Mouse (Mus musculus) forebrain, embryonic 14.5 days (tissue): ENCODE measurements around the gene Supt4a. TPM values are rescaled to one million over a fixed set of nuclear protein-coding genes. Genes with fewer than 3 reads are reported as not detected.

Source experiments
- ATAC-seq: fragments of 200-750 bp; cut with Nextera tagmentation; 2 replicates; pipeline ENCODE4 v1.8.0; 2017; ENCODE audit warnings: mild to moderate bottlenecking, moderate library complexity
- DNase-seq: peaks from one replicate; pipeline ENCODE4 v3.0.0-alpha.2; 2015; ENCODE audit warnings: low spot score
- H3K27ac ChIP-seq: fragments of 300-500 bp; sonication (generic); 2 replicates; pipeline ENCODE4 v1.5.1; 2014; ENCODE audit warnings: low read depth, mild to moderate bottlenecking, control low read depth, low read length, moderate library complexity
- H3K27me3 ChIP-seq: fragments of 300-500 bp; sonication (generic); replicated peaks from 2 replicates; pipeline ENCODE4 v1.6.1; 2014; ENCODE audit warnings: low read length, control low read depth, mixed read lengths; ENCODE audit not compliant: control insufficient read depth, insufficient read depth
- H3K36me3 ChIP-seq: fragments of 300-500 bp; sonication (generic); 2 replicates; pipeline ENCODE4 v1.6.1; 2014; ENCODE audit warnings: low read length, control low read depth; ENCODE audit not compliant: control insufficient read depth, insufficient read depth
- H3K4me1 ChIP-seq: fragments of 300-500 bp; sonication (generic); 2 replicates; pipeline ENCODE4 v1.6.1; 2014; ENCODE audit warnings: antibody characterized with exemption, low read length, control low read depth; ENCODE audit not compliant: control insufficient read depth, insufficient read depth
- H3K4me2 ChIP-seq: fragments of 300-500 bp; sonication (generic); 2 replicates; pipeline ENCODE4 v1.6.1; 2014; ENCODE audit warnings: mild to moderate bottlenecking, control low read depth, low read length
- H3K4me3 ChIP-seq: fragments of 300-500 bp; sonication (generic); 2 replicates; pipeline ENCODE4 v1.5.1; 2014; ENCODE audit warnings: low read depth, low read length, control low read depth
- H3K9ac ChIP-seq: fragments of 300-500 bp; sonication (generic); 2 replicates; pipeline ENCODE4 v1.6.1; 2014; ENCODE audit warnings: mild to moderate bottlenecking, low read length, control low read depth, moderate library complexity
- H3K9me3 ChIP-seq: fragments of 300-500 bp; sonication (generic); replicated peaks from 2 replicates; pipeline ENCODE4 v1.6.1; 2016; ENCODE audit warnings: low read length, control low read depth, mixed read lengths; ENCODE audit not compliant: control insufficient read depth
- WGBS: fragments of 180-500 bp; shearing (Covaris S2); extraction: QIAGEN DNeasy Blood & Tissue Kit; methylation state at CpG from one replicate; pipeline ENCODE4 v1.1.7; 2014; 5-methylcytosine and 5-hydroxymethylcytosine counted together
- polyA plus RNA-seq: library from polyadenylated mRNA; unstranded; fragments of >200 nt; fragmentation: Nextera tagmentation; extraction: Ambion mirVana; gene quantifications from 2 replicates; pipeline ENCODE4 v1.2.1, GENCODE M21; 2014

The Supt4a gene
- polyA plus RNA-seq, 1 experiment from 2014 or later = 203 TPM

DNA sequence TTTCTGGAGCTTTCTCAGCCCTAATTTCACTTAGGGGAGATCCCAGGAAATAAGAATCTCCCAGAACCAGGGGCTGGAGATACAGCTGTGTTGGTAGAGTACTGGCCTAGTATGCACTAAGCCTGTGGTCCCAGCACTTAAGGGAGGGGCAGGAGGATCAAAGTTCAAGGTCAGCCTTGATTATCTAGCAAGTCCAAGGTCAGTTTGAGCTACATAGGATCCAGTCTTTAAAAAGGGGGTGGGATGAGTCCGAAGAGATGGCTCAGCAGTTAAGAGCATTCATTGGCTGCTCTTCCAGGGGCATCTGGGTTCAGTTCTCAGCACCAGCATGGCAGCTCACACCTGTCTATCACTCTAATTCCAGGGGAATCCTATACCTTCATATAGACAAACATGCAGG is 15.0 kb downstream of the Supt4a start:
- no peak for ATAC-seq
- no peaks in the 10 kb centered on the region for H3K4me1 ChIP-seq
- no peak overlapping the region for H3K27ac ChIP-seq
- H3K9me3 ChIP-seq = no peaks in the 10 kb centered on the region
- H3K4me3 ChIP-seq = no peak overlapping the region
- no peak overlapping the region for H3K4me2 ChIP-seq
- no peaks in the 10 kb centered on the region for H3K36me3 ChIP-seq
- DNase-seq = no peak
- H3K27me3 ChIP-seq = no peaks in the 10 kb centered on the region
- WGBS = 95% methylated on average over 1 of the region's 1 CpGs
- H3K9ac ChIP-seq = no peak overlapping the region

DNA sequence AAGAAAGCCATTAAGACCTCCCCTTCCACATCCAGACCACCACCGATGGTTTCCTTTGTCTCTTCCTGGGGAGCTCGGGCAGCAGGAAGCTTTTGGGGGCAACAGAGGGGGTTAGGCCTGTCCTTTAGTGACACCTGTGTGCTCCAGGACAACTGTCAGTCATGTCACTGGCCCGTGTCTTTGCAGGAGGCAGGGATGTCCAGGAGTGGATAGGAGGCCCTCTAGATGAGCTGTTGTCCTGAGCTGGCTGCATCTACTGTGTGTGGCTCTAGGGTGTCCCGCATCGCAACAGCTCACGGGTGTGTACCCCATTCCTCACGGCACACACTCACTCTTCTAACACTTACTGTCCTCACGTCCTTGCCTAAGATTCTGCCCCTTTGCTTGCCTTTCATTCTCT is 15.9 kb downstream of the Supt4a start:
- no peak for ATAC-seq
- WGBS = 83% methylated on average over 8 of the region's 8 CpGs

DNA sequence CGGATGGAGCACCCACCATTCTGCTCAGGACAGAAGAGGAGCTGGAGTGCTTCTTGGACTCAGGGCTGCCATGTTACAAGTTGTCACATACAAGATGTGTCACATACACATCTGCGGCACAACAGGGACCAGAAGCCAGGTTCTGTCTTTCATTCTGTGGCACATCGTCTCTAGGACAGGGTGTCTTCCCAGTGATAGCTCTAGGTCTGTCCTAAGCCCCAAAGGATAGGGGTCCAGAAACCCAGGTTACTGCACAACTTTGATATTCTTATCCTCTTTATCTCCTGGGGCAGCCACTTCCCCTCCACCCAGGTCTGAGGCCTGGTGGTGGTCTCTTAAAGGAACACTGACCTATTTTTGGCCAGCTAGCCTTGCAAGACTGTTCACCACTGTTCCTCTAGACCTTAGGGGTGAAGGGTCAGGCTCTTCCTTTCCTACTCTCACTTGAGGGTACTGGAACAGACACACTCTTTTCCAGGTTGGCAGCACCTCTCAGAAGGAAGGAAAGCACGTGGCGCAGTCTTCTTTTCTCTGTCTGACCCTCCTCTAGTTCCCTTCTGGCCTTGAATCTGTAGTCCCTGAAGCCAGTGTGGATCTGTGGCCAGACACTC is 16.6 kb downstream of the Supt4a start:
- Histone ChIP-seq H3K27ac (no peak overlapping the region), H3K4me3 (no peak overlapping the region), H3K27me3 (no peaks in the 10 kb centered on the region), H3K9ac (no peak overlapping the region), H3K4me1 (no peaks in the 10 kb centered on the region), H3K9me3 (no peaks in the 10 kb centered on the region), H3K4me2 (no peak overlapping the region), H3K36me3 (no peaks in the 10 kb centered on the region)
- DNase-seq (no peak), ATAC-seq (no peak)
- 88% methylated on average over 5 of the region's 5 CpGs for WGBS

More for the DNA sequence above, 15.9 kb downstream of the Supt4a start:
- H3K4me2 ChIP-seq = no peak overlapping the region
- H3K9me3 ChIP-seq = no peaks in the 10 kb centered on the region
- no peaks in the 10 kb centered on the region for H3K4me1 ChIP-seq
- no peak overlapping the region for H3K4me3 ChIP-seq
- H3K36me3 ChIP-seq = no peaks in the 10 kb centered on the region
- H3K27ac ChIP-seq = no peak overlapping the region
- H3K27me3 ChIP-seq = no peaks in the 10 kb centered on the region
- no peak for DNase-seq
- H3K9ac ChIP-seq = no peak overlapping the region

GRCm38 (mm10) chr11:87754603-87755002 is 17.3 kb downstream of the Supt4a start:
- no peaks in the 10 kb centered on the region for H3K27me3 ChIP-seq

GRCm38 (mm10) chr11:87755360-87756017 is 18.1 kb downstream of the Supt4a start:
- Histone ChIP-seq H3K4me3 (no peak overlapping the region), H3K9ac (no peak overlapping the region), H3K9me3 (no peaks in the 10 kb centered on the region), H3K36me3 (no peaks in the 10 kb centered on the region), H3K4me1 (no peaks in the 10 kb centered on the region; the same call in 1 of the 2 replicates), H3K27ac (no peak overlapping the region), H3K27me3 (no peaks in the 10 kb centered on the region), H3K4me2 (no peak overlapping the region)
- DNase-seq (no peak), ATAC-seq (no peak)
- 83% methylated on average over 17 of the region's 17 CpGs for WGBS

More at GRCm38 (mm10) chr11:87754603-87755002, 17.3 kb downstream of the Supt4a start:
- H3K4me3 ChIP-seq = no peak overlapping the region
- H3K9ac ChIP-seq = no peak overlapping the region
- no peaks in the 10 kb centered on the region for H3K36me3 ChIP-seq
- no peak overlapping the region for H3K27ac ChIP-seq
- no peak overlapping the region for H3K4me2 ChIP-seq
- no peaks in the 10 kb centered on the region for H3K4me1 ChIP-seq
- ATAC-seq = no peak
- H3K9me3 ChIP-seq = no peaks in the 10 kb centered on the region
- WGBS = 72% methylated on average over 5 of the region's 5 CpGs
- no peak for DNase-seq

DNA sequence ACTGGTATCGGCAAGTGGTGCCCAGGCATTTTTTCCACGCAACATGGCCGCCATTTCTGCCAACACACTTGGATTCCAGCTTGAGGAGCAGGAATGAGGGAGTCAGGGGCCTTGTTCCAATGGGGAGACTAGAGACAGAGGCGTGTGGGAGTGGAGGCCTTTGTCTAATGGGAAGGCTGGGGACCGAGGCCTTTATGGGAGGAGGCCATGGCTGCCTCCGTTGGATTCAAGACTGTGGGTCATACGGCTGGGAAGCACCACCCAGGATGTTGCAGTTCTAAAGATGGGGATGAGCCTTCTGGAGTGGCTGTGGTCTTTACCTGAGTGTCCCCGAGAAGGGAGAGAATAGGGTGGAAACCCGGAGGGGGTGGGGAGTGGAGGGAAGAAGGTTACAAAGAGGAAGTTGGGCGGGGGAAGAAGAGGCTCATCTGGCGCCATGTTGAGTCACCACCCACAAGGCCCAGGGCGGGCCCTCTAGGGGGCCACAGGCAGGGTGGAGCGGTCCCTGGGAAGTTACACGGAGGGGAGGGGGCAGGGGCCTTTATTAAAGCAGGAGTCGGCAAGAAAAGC is 19.0 kb downstream of the Supt4a start:
- Histone ChIP-seq H3K9ac (no peak overlapping the region), H3K27ac (no peak overlapping the region), H3K36me3 (no peaks in the 10 kb centered on the region), H3K4me3 (no peak overlapping the region), H3K4me1 (peaks cover 3% of the 10 kb centered on the region; the same call in 1 of the 2 replicates), H3K9me3 (no peaks in the 10 kb centered on the region), H3K4me2 (no peak overlapping the region), H3K27me3 (peaks cover 5% of the 10 kb centered on the region; the same call in 1 of the 2 replicates)
- DNase-seq = no peak
- 88% methylated on average over 15 of the region's 15 CpGs for WGBS
- no peak for ATAC-seq

DNA sequence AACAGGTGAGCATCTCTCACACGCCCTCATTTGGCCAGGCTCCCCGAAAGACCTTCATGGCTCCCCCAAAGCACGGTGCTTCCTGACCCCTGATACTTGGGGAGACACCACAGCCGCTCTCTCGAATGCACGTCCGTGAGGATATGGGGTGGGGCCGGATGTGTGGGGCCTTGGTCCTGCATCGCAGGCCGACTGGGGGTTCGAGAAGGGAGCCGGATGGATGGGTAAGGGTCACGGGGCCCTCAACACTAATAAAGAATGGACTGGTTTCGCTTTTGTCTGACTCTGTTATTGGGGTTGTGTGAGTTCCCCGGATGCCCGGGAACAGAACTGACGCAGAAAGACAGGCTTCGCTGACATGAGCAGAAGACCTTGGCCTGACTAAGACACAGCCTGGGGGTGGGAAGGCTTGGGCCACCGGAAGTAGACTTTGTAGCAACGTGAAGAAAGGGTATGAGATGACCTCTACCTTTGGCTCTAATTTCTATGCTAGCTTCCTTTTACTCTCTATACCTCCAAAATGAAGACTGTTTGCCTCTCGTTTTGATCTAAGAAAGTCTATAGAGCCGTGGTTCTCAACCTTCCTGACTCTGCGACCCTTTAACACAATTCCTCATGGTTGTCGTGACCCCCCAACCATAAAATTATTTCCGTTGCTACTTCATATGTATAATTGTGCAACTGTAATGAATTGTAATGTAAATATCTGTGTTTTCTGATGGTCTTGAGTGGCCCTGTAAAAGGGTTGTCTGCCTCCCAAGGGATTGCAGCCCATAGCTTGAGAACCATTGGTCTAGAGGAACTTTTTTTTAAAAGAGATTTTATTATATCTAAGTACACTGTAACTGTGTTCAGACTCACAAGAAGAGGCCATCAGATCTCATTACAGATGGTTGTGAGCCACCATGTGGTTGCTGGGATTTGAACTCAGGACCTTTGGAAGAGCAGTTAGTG is 19.9 kb downstream of the Supt4a start:
- DNase-seq = no peak
- 90% methylated on average over 25 of the region's 25 CpGs for WGBS

DNA sequence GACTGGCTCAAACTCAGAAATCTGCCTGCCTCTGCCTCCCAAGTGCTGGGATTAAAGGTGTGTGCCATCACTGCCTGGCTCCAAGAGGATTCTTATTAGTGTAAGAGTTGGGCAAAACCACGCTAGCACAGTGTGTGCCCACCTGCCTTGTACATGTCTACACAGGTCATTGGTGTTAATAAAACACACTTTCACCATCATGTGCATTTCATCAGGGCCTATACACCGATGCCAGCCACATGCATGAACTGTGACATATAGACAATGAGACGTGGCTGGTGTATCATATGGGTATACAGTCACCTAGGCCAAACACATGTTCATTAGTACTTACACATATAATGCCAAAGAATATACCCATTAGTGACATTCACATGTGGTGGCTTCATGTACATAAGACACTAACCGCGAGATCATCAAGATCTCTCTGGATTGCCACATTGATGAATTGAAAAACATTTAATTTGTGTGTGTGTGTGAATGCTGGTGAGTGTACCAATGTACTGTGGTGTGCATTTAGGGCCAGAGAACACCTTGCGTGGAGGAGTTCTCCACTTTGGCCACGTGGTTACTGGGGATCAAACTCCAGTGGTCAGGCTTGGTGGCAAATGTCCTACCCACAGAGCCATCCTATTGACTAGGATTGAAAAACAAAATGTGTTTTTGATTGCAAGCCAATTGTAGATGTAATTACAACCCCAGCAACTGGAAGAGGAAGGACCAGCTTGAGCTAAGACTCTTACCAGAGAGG is 21.0 kb downstream of the Supt4a start:
- no peak overlapping the region for H3K4me3 ChIP-seq
- no peaks in the 10 kb centered on the region for H3K36me3 ChIP-seq
- DNase-seq (no peak), ATAC-seq (no peak)
- H3K27me3 ChIP-seq = peaks cover 9% of the 10 kb centered on the region; the same call in 1 of the 2 replicates
- H3K9me3 ChIP-seq = no peaks in the 10 kb centered on the region
- no peak overlapping the region for H3K4me2 ChIP-seq
- H3K4me1 ChIP-seq = peaks cover 18% of the 10 kb centered on the region
- no peak overlapping the region for H3K27ac ChIP-seq
- H3K9ac ChIP-seq = no peak overlapping the region
- 78% methylated on average over 7 of the region's 7 CpGs for WGBS

More for the DNA sequence above, 19.9 kb downstream of the Supt4a start:
- H3K36me3 ChIP-seq = no peaks in the 10 kb centered on the region
- H3K9me3 ChIP-seq = no peaks in the 10 kb centered on the region
- no peak for ATAC-seq
- H3K4me3 ChIP-seq = no peak overlapping the region
- peaks cover 8% of the 10 kb centered on the region for H3K4me1 ChIP-seq
- no peak overlapping the region for H3K27ac ChIP-seq
- H3K9ac ChIP-seq = no peak overlapping the region
- no peak overlapping the region for H3K4me2 ChIP-seq
- peaks cover 6% of the 10 kb centered on the region; the same call in 1 of the 2 replicates for H3K27me3 ChIP-seq
